Mouse (Mus musculus): ENCODE results near the gene Chic1. TPM values are rescaled to one million over a fixed set of nuclear protein-coding genes. Genes with fewer than 3 reads are reported as not detected.

Gene Chic1
- total RNA-seq, 4 experiments from 2014 or later: 0.18 to 0.29 (median 0.19) TPM

DNA sequence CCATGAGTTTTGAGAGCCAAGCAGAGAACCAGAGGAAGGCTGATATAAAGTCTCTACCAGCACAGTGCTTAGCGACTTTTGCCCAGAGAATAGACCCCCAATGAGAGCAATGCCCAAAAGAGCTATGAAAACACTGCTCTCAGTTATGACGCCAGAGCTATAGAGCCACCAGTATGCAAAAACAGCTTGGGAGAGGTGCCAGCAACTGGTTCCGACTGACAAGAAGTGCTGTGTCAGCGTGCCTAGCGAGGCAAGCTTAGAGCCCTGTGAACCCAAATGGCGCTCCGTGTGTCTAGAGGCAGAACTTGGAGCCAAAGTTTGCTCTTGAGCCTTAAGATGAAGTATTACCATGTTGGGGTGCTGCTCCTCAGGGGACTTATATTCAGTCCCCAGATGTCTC is 71.4 kb downstream of the Chic1 start:
- no peak for DNase-seq (ENCODE audit: low spot score in 2 of 2)

DNA sequence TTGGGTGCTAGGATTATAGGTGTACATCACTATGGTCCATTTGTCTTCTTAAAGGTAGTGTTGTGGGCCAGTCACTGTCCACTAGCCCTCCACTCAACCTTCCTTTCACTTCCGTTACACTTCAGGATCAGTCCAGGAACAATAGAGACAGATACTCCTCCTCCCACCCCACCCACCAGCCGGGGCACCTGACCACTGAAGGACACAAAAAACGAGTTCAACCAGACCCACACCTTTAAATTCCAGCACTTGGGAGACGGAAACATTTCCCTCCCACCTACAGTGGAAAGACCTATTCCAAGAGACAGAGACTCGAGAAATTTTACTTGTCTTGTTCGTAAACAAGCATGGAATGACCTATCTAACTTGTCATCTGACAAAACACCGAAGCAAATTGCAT is 76.0 kb downstream of the Chic1 start:
- DNase-seq (ENCODE audit: low spot score in 2 of 2): no peak

DNA sequence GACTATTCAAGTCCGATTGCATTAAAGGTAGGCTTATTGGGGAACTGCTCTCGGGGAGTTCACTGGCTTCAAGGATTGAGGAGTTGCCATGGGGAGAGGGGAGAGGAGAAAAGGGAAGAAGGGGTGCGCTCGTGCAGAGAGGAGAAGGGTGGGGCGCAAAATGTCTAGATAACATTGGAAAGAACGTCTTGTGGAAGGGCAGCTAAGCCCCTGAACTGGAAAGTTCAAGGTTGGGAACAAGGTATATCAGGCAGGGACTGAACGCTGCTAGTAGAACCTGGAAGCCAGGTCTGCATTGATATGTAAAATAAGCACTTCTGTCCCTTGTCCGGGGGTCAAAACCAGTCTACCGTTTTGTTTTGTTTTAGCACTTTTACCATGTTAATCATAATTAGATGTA is 81.7 kb downstream of the Chic1 start:
- DNase-seq (ENCODE audit: low spot score in 2 of 2): no peak

DNA sequence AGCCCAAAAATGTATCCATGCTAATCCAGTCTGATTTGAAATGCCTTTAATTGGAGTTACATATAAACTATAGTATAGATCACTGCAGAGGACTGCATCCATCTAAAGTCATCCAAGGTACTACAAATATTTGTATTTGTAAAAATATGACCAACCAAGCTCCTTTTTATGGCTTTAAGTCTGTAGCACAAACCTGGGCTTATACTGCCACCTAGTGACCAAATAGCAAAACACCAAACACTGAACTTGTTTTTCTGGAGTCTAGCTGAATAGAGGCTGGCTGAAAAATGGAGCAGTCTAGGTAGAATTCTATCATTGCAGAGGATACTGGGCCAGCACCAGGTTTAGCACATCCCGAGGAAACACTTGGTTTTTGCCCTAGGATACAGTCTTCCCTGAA is 84.5 kb downstream of the Chic1 start:
- no peak for DNase-seq (ENCODE audit: low spot score in 2 of 2)

DNA sequence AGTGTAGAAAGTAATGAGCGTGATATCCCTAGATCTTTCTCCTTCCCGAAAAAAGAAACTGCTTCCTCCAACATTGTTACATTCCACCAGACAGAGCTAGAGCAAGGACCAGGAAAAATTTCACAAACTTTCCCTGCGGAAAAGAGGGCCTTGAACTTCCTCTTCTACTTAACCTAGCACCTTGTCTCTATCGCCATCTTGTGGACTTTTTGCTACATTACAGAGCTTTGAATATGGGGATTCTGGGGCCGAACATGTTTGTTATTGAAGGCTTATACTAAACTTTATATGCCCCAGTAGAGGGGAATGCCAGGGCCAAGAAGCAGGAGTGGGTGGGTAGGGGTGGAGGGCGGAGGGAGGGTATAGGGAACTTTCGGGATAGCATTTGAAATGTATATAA is 87.5 kb downstream of the Chic1 start:
- DNase-seq (ENCODE audit: low spot score in 2 of 2): no peak

Other genes starting within 250 kb of the Chic1 start
- not detected for gene Nap1l2, start 169.8 kb upstream of the Chic1 start, total RNA-seq (2022)
- gene Cdx4, start 35.1 kb upstream of the Chic1 start, total RNA-seq (2022): not detected
- not detected for gene Tsx, start 58.0 kb downstream of the Chic1 start, total RNA-seq (2022)
- gene Gm26992, start 65.5 kb downstream of the Chic1 start, total RNA-seq (2022): not detected

Data from gastrocnemius, adult 8-10 months (tissue).